Mouse (Mus musculus) layer of hippocampus, adult 11-12 months (tissue): ENCODE measurements around the gene Gpatch1.

Experiments
- DNase-seq: peaks from one replicate; pipeline ENCODE4 v3.0.0; 2022; ENCODE audit warnings: low spot score

Gpatch1 gene

DNA sequence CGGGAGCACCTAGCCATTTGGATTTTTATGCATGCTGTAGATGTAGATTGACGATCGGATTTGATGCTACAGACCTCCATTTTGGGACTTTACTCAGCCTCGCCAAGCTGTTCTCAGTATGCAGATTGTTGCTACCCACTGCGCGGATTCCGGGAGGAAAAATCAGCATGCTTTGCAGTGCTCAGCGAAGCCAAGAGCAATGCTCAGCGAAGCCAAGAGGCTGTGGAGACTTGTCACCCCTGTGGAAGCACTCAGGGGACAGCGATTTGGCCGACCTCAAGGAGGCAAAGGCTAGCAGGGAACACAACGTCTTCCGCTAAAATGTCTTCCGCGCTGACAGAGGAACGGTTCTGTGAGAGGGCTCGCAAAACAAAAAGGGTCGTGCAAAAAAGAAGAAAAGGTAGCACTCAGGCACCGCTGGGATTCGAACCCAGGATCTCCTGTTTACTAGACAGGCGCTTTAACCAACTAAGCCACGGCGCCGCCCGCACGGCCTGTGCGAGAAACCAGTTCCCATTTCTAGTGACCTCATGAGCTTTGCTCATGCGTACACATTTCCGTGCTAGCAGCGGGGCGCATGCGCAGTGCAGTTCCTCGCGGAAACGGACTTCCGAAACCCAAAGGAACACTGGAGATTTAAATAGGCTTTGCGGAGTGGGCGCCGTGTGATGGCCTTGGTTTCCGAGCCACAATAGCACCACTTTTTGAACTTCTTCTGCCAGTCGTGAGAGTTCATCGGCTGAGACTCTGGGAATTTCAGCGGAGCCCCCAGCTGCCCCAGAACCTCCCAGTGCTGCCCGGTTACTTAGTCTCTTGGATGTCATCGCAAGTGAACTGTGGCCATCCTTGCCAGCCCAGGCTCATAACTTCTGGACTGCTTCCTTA lies 83.6 kb downstream of the Gpatch1 start:
- peak; percentile 100 for DNase-seq

DNA sequence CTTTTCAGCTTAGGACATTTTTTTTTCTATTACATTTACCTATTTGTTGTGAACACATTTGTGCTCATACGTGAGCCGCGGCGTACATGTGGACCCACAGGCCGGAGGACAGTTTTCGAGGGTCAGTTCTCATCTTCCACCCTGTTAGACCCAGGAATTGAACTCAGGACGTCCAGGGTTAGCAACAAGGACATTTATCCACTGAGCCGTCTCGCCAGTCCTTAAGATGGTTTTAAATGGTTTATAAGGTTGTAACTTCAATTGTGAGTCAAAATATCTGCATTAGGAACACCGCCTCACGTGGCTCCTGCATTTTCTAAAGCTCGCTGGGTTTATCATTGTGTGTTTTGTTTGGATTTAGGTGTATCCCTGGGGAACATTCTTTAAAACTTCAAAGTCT lies 84.4 kb downstream of the Gpatch1 start:
- DNase-seq, result peak; percentile 13

DNA sequence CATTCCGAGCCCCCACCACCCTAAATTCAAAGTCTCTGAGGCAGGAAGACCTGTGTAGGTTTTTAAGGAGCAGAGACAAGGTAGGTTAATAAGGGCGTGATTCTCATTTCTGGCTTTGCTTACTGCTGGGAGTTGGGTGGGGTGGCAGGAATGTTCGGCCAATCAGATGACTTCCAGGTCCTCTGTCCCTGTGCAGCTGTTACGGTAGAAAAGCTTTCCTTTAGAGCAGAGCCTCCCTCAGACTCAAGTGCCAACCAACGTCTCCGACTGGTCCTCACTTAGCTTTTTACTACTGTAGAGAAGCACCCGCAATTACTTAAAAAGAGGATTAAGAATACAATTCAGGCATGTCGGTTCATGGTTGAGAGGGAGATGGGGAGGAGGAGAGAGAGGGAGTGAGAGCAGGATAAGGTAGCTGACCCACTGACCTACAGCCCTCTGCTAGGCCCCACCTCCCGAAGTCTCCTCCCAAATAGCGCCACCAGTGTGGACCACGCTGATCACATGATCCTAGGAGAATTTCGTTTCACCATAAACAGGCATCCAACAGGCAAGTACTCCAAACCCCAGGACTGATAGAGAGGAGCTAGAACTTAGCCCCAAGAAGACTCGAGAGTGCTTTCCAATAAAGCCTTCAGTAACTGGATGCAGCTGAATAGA lies 85.3 kb downstream of the Gpatch1 start:
- DNase-seq, result no peak

DNA sequence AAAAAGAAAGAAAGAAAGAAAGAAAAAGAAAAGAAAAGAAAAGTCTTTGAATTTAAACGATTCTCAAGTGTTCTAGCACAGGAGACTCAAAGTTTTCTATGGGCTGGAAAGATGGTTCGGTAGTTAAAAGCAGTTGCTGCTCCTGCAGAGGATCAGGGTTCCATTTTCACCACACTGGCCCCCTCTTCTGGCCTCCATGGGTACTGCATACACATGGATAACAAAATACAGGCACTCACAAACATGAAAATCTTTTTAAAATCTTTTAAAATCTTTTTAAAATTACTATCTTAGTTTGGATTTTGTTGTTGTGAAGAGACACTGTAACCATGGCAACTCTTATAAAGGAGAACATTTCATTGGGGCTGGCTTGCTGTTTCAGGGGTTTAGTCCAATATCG lies 87.9 kb downstream of the Gpatch1 start:
- DNase-seq, result no peak
